Mouse (Mus musculus): ENCODE measurements around the gene Efcab6. TPM values are rescaled to one million over a fixed set of nuclear protein-coding genes. Genes with fewer than 3 reads are reported as not detected.

The Efcab6 gene
- polyA plus RNA-seq, 1 experiment, result not detected

GRCm38 (mm10) chr15:83892871-83893270 lies 172.3 kb downstream of the Efcab6 start:
- TF ChIP-seq CTCF (IDR thresholded peaks at IDR 0.05; ENCODE audit: extremely low read depth, insufficient read length, insufficient replicate concordance, low read depth, low read length) (no peak), POLR2A (IDR thresholded peaks at IDR 0.05; ENCODE audit: low read depth, low read length) (no peak)
- WGBS, result 85% methylated on average over 15 of the region's 15 CpGs
- Histone ChIP-seq H3K27me3 (ENCODE audit: control insufficient read depth, insufficient read depth, low read length) (no peaks in the 10 kb centered on the region), H3K4me1 (ENCODE audit: control insufficient read depth, insufficient read depth, insufficient read length, low read length) (no peaks in the 10 kb centered on the region), H3K4me3 (ENCODE audit: low read depth, low read length) (no peak overlapping the region), H3K36me3 (ENCODE audit: control insufficient read depth, insufficient read depth, low read length) (no peaks in the 10 kb centered on the region), H3K27ac (ENCODE audit: insufficient read depth, low read depth, low read length) (no peak overlapping the region)

GRCm38 (mm10) chr15:83884291-83884690 lies 180.9 kb downstream of the Efcab6 start:
- Histone ChIP-seq H3K4me3 (ENCODE audit: low read depth, low read length) (no peak overlapping the region), H3K36me3 (ENCODE audit: control insufficient read depth, insufficient read depth, low read length) (no peaks in the 10 kb centered on the region), H3K4me1 (ENCODE audit: control insufficient read depth, insufficient read depth, insufficient read length, low read length) (no peaks in the 10 kb centered on the region), H3K27ac (ENCODE audit: insufficient read depth, low read depth, low read length) (no peak overlapping the region), H3K27me3 (ENCODE audit: control insufficient read depth, insufficient read depth, low read length) (no peaks in the 10 kb centered on the region)
- WGBS, result 86% methylated on average over 9 of the region's 9 CpGs
- TF ChIP-seq POLR2A (IDR thresholded peaks at IDR 0.05; ENCODE audit: low read depth, low read length) (no peak), CTCF (IDR thresholded peaks at IDR 0.05; ENCODE audit: extremely low read depth, insufficient read length, insufficient replicate concordance, low read depth, low read length) (no peak)

- no peak overlapping the region for H3K27ac ChIP-seq (ENCODE audit: insufficient read depth, low read depth, low read length)
- no peaks in the 10 kb centered on the region for H3K36me3 ChIP-seq (ENCODE audit: control insufficient read depth, insufficient read depth, low read length)
- no peak for TF ChIP-seq POLR2A (IDR thresholded peaks at IDR 0.05; ENCODE audit: low read depth, low read length)
- TF ChIP-seq CTCF (IDR thresholded peaks at IDR 0.05; ENCODE audit: extremely low read depth, insufficient read length, insufficient replicate concordance, low read depth, low read length), result no peak
- H3K4me3 ChIP-seq (ENCODE audit: low read depth, low read length), result no peak overlapping the region
- no peaks in the 10 kb centered on the region for H3K4me1 ChIP-seq (ENCODE audit: control insufficient read depth, insufficient read depth, insufficient read length, low read length)
- 93% methylated on average over 8 of the region's 8 CpGs for WGBS
- no peaks in the 10 kb centered on the region for H3K27me3 ChIP-seq (ENCODE audit: control insufficient read depth, insufficient read depth, low read length)
Measured at GRCm38 (mm10) chr15:83883821-83884220, 181.4 kb downstream of the Efcab6 start.

DNA sequence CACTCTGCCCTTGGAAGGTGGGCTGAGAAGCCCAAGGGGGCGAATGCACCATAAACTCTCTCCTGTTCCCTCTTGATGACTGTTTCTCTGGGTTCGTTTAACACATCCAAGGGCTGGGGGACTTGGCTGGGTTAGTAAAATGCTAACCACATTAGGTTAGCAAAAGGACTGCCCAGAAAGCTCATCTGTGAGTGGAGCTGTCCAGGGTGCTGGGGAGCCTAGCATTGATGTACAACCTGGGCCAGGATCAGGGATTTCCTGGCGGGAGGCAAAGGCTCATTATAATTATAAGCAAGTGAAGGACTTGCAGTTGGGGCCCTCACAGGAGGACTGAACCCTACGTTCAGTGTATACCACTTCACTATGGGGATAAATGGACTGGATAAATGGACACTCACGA lies 185.3 kb downstream of the Efcab6 start:
- TF ChIP-seq POLR2A (IDR thresholded peaks at IDR 0.05; ENCODE audit: low read depth, low read length), result no peak
- no peak for TF ChIP-seq CTCF (IDR thresholded peaks at IDR 0.05; ENCODE audit: extremely low read depth, insufficient read length, insufficient replicate concordance, low read depth, low read length)
- Histone ChIP-seq H3K27ac (ENCODE audit: insufficient read depth, low read depth, low read length) (no peak overlapping the region), H3K4me1 (ENCODE audit: control insufficient read depth, insufficient read depth, insufficient read length, low read length) (no peaks in the 10 kb centered on the region), H3K4me3 (ENCODE audit: low read depth, low read length) (no peak overlapping the region), H3K27me3 (ENCODE audit: control insufficient read depth, insufficient read depth, low read length) (no peaks in the 10 kb centered on the region), H3K36me3 (ENCODE audit: control insufficient read depth, insufficient read depth, low read length) (no peaks in the 10 kb centered on the region)
- 25% methylated on average over 5 of the region's 5 CpGs for WGBS

DNA sequence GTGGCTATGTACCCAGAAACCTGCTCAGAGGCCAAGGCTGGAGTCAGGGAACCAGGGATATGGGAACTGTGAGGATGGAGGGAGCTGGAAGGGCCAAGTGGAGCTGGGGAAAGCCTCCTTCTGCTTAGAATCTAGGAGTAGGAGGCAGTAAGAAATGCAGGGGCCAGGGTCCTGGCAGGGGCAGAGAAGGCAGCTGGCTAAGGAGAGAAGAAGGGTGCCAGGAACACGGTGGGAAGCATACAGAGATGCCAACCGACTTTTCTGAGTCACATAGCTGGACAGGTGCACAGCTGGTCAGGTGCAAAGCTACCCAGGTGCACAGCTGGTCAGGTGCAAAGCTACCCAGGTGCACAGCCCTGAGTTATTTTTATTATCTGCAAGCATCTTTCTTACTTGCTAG lies 187.3 kb downstream of the Efcab6 start:
- no peak for TF ChIP-seq CTCF (IDR thresholded peaks at IDR 0.05; ENCODE audit: extremely low read depth, insufficient read length, insufficient replicate concordance, low read depth, low read length)
- no peak for TF ChIP-seq POLR2A (IDR thresholded peaks at IDR 0.05; ENCODE audit: low read depth, low read length)
- no peaks in the 10 kb centered on the region for H3K36me3 ChIP-seq (ENCODE audit: control insufficient read depth, insufficient read depth, low read length)
- no peak overlapping the region for H3K4me3 ChIP-seq (ENCODE audit: low read depth, low read length)
- H3K4me1 ChIP-seq (ENCODE audit: control insufficient read depth, insufficient read depth, insufficient read length, low read length), result no peaks in the 10 kb centered on the region
- WGBS, result 66% methylated on average over 2 of the region's 2 CpGs
- no peaks in the 10 kb centered on the region for H3K27me3 ChIP-seq (ENCODE audit: control insufficient read depth, insufficient read depth, low read length)
- no peak overlapping the region for H3K27ac ChIP-seq (ENCODE audit: insufficient read depth, low read depth, low read length)

DNA sequence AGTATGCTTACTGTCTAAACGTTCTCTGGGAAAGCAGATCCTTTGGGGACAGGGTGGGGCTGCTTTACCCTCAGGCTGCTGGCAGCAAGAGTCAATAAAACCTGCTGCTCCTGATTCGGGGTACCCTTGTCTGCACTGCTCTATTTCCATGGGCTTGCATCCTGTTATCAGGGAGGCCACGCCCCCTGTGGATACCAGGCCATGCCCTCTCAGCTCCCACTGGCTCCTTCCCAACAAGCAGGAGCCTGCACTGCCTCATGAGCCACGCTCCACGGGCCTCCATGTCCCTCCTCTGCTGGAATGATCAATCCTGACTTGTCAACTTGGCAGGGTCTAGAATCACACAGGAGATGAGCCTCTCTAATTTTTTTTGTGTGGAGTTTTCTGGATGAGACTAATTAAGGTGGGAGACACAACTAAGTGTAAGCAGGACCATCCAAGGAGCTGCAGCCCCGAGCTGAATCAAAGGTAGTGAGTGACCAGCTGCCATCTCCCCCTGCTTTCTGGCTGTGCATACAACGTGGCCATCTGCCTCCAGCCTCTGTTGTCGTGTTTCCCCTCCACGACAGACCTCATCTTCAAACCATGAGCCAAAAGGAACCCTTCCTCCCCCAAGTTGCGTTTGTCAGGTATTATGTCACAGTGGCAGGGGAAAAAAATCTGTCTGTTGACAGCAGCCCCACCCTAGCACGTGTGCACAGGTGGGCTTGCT lies 187.9 kb downstream of the Efcab6 start:
- no peak for TF ChIP-seq CTCF (IDR thresholded peaks at IDR 0.05; ENCODE audit: extremely low read depth, insufficient read length, insufficient replicate concordance, low read depth, low read length)
- WGBS, result 35% methylated on average over 11 of the region's 11 CpGs
- no peaks in the 10 kb centered on the region for H3K27me3 ChIP-seq (ENCODE audit: control insufficient read depth, insufficient read depth, low read length)

GRCm38 (mm10) chr15:83870936-83871335 lies 194.2 kb downstream of the Efcab6 start:
- no peaks in the 10 kb centered on the region for H3K36me3 ChIP-seq (ENCODE audit: control insufficient read depth, insufficient read depth, low read length)
- 9% methylated on average over 17 of the region's 17 CpGs for WGBS
- H3K4me1 ChIP-seq (ENCODE audit: control insufficient read depth, insufficient read depth, insufficient read length, low read length), result no peaks in the 10 kb centered on the region
- H3K27me3 ChIP-seq (ENCODE audit: control insufficient read depth, insufficient read depth, low read length), result no peaks in the 10 kb centered on the region
- TF ChIP-seq CTCF (IDR thresholded peaks at IDR 0.05; ENCODE audit: extremely low read depth, insufficient read length, insufficient replicate concordance, low read depth, low read length) (no peak), POLR2A (IDR thresholded peaks at IDR 0.05; ENCODE audit: low read depth, low read length) (no peak)
- no peak overlapping the region for H3K27ac ChIP-seq (ENCODE audit: insufficient read depth, low read depth, low read length)
- no peak overlapping the region for H3K4me3 ChIP-seq (ENCODE audit: low read depth, low read length)

More for the DNA sequence above, 187.9 kb downstream of the Efcab6 start:
- no peaks in the 10 kb centered on the region for H3K36me3 ChIP-seq (ENCODE audit: control insufficient read depth, insufficient read depth, low read length)
- H3K27ac ChIP-seq (ENCODE audit: insufficient read depth, low read depth, low read length), result no peak overlapping the region
- H3K4me1 ChIP-seq (ENCODE audit: control insufficient read depth, insufficient read depth, insufficient read length, low read length), result no peaks in the 10 kb centered on the region
- H3K4me3 ChIP-seq (ENCODE audit: low read depth, low read length), result no peak overlapping the region
